ENCODE assay signal across 24 mouse cellular contexts in the genomic region with DNA sequence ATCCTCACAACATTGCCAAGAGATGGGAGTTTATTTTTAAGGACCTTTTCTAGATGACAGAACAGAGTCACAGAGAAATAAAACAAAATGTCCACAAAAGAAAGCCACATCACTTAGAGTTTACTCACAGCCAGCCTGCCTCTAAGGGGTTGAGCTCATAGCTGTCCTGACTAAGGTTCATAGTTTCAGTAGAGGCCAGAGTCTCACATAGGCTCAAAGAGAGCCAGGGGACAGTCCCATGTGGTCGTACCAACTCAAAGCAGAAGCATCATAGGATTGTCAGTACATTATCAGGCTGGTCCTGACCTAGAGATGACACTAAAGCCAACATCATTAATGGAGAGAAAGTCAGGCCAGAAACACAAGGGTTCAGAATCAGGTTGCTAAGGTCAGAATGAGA. TPM values are rescaled to one million over a fixed set of nuclear protein-coding genes. Genes with fewer than 3 reads are reported as not detected.
DNase-seq lines count a peak whose midpoint lies in the region; ATAC-seq and TF ChIP-seq lines count a peak whose summit lies in the region.
"Had no signal": no experiment of that assay in that cellular context is flagged by ENCODE, and none has a peak within 500 bp of the region (broad histone marks: within the 10 kb centered on the region; RNA-seq: fewer than 3 reads in every experiment).

No protein-coding gene starts in this region.

- no peaks in the 10 kb centered on the region for H3K27me3 ChIP-seq in liver, embryonic 13.5 days
- H3K27me3 ChIP-seq in liver, postnatal 0 days (ENCODE audit: insufficient read depth, low read length), result no peaks in the 10 kb centered on the region
- no peaks in the 10 kb centered on the region for H3K27me3 ChIP-seq in liver, embryonic 16.5 days (ENCODE audit: control insufficient read depth, insufficient read depth, low read depth, low read length)
- no peaks in the 10 kb centered on the region for H3K27me3 ChIP-seq in liver, embryonic 12.5 days (replicated peaks)
- H3K27me3 ChIP-seq: embryonic facial prominence, embryonic 13.5 days; embryonic facial prominence, embryonic 15.5 days had no signal

- 0 out of 2 replicates have a peak overlapping the region, but pooled peaks have one; percentile 43 for H3K27ac ChIP-seq in liver, embryonic 13.5 days
- no peak overlapping the region for H3K27ac ChIP-seq in liver, postnatal 0 days (ENCODE audit: low read depth)
- H3K27ac ChIP-seq in liver, embryonic 16.5 days (ENCODE audit: low read length), result no peak overlapping the region
- H3K27ac ChIP-seq in liver, embryonic 12.5 days, result no peak overlapping the region
- H3K27ac ChIP-seq: embryonic facial prominence, embryonic 13.5 days; embryonic facial prominence, embryonic 15.5 days; forebrain, embryonic 10.5 days; forebrain, embryonic 12.5 days had no signal

- WGBS in liver, embryonic 13.5 days (ENCODE audit: insufficient replicate concordance), result 68% methylated on average over 1 of the region's 1 CpGs
- WGBS in liver, postnatal 0 days (ENCODE audit: insufficient replicate concordance), result 67% methylated on average over 1 of the region's 1 CpGs
- 57% methylated on average over 1 of the region's 1 CpGs for WGBS in liver, embryonic 16.5 days (ENCODE audit: insufficient replicate concordance)
- 56% methylated on average over 1 of the region's 1 CpGs for WGBS in liver, embryonic 12.5 days (ENCODE audit: insufficient replicate concordance)

- H3K4me2 ChIP-seq in liver, embryonic 13.5 days, result no peak overlapping the region
- H3K4me2 ChIP-seq in liver, postnatal 0 days (ENCODE audit: low read depth, low read length), result no peak overlapping the region
- H3K4me2 ChIP-seq in liver, embryonic 16.5 days (ENCODE audit: low read depth, low read length), result no peak overlapping the region
- no peak overlapping the region for H3K4me2 ChIP-seq in liver, embryonic 12.5 days
- H3K4me2 ChIP-seq: embryonic facial prominence, embryonic 13.5 days; embryonic facial prominence, embryonic 15.5 days; forebrain, embryonic 12.5 days had no signal

- H3K36me3 ChIP-seq in liver, embryonic 13.5 days, result no peaks in the 10 kb centered on the region
- H3K36me3 ChIP-seq in liver, postnatal 0 days (replicated peaks; ENCODE audit: insufficient read depth, low read length), result no peaks in the 10 kb centered on the region
- H3K36me3 ChIP-seq in liver, embryonic 16.5 days (ENCODE audit: control insufficient read depth, insufficient read depth), result no peaks in the 10 kb centered on the region
- no peaks in the 10 kb centered on the region for H3K36me3 ChIP-seq in liver, embryonic 12.5 days
- H3K36me3 ChIP-seq: embryonic facial prominence, embryonic 13.5 days; embryonic facial prominence, embryonic 15.5 days; forebrain, embryonic 10.5 days; forebrain, embryonic 12.5 days had no signal

- H3K9me3 ChIP-seq in liver, embryonic 13.5 days (replicated peaks), result no peaks in the 10 kb centered on the region
- H3K9me3 ChIP-seq in liver, postnatal 0 days (ENCODE audit: low read length), result no peaks in the 10 kb centered on the region
- no peaks in the 10 kb centered on the region for H3K9me3 ChIP-seq in liver, embryonic 16.5 days (replicated peaks; ENCODE audit: control insufficient read depth, low read length)
- H3K9me3 ChIP-seq in liver, embryonic 12.5 days (replicated peaks), result no peaks in the 10 kb centered on the region
- H3K9me3 ChIP-seq: embryonic facial prominence, embryonic 13.5 days; embryonic facial prominence, embryonic 15.5 days; forebrain, embryonic 10.5 days; forebrain, embryonic 12.5 days had no signal

- no peak for ATAC-seq in liver, embryonic 13.5 days (ENCODE audit: low read depth)
- no peak for ATAC-seq in liver, postnatal 0 days
- ATAC-seq in liver, embryonic 16.5 days (ENCODE audit: low read depth), result 0 out of 2 replicates have a peak, but pooled peaks have one; percentile 13
- ATAC-seq in liver, embryonic 12.5 days, result no peak
- ATAC-seq: CD4-positive, CD25-positive, alpha-beta regulatory T cell, adult 4 months; forebrain, embryonic 14.5 days; forebrain, postnatal 0 days had no signal

- TF ChIP-seq EP300 in liver, postnatal 0 days (IDR thresholded peaks at IDR 0.05; ENCODE audit: low read depth), result no peak

- no peak overlapping the region for H3K9ac ChIP-seq in liver, embryonic 13.5 days
- no peak overlapping the region for H3K9ac ChIP-seq in liver, postnatal 0 days (replicated peaks)
- no peak overlapping the region for H3K9ac ChIP-seq in liver, embryonic 16.5 days (ENCODE audit: low read depth, low read length)
- no peak overlapping the region for H3K9ac ChIP-seq in liver, embryonic 12.5 days
- H3K9ac ChIP-seq: embryonic facial prominence, embryonic 13.5 days; embryonic facial prominence, embryonic 15.5 days; forebrain, embryonic 12.5 days; forebrain, postnatal 0 days had no signal

- H3K4me1 ChIP-seq in liver, embryonic 13.5 days (replicated peaks), result peaks cover 19% of the 10 kb centered on the region; the same call in 1 of the 2 replicates
- H3K4me1 ChIP-seq in liver, postnatal 0 days (ENCODE audit: insufficient read depth), result peaks cover 8% of the 10 kb centered on the region; the same call in 1 of the 2 replicates
- peaks cover 3% of the 10 kb centered on the region; the same call in 1 of the 2 replicates for H3K4me1 ChIP-seq in liver, embryonic 16.5 days (ENCODE audit: control insufficient read depth, low read depth, low read length)
- H3K4me1 ChIP-seq in liver, embryonic 12.5 days, result peaks cover 14% of the 10 kb centered on the region; the same call in 1 of the 2 replicates
- H3K4me1 ChIP-seq: embryonic facial prominence, embryonic 13.5 days; embryonic facial prominence, embryonic 15.5 days had no signal

- H3K4me3 ChIP-seq in liver, embryonic 13.5 days (replicated peaks), result no peak overlapping the region
- H3K4me3 ChIP-seq in liver, postnatal 0 days (ENCODE audit: low read depth, low read length), result no peak overlapping the region
- H3K4me3 ChIP-seq in liver, embryonic 16.5 days (ENCODE audit: low read depth, low read length), result no peak overlapping the region
- no peak overlapping the region for H3K4me3 ChIP-seq in liver, embryonic 12.5 days
- H3K4me3 ChIP-seq: embryonic facial prominence, embryonic 13.5 days; embryonic facial prominence, embryonic 15.5 days; erythroblast, embryonic 14.5 days; forebrain, embryonic 10.5 days; forebrain, embryonic 12.5 days had no signal

- DNase-seq in liver, embryonic 13.5 days, result no peak
- no peak for DNase-seq in liver, postnatal 0 days
- DNase-seq in layer of hippocampus, adult 9-11 months, result no peak
- DNase-seq: adrenal gland, adult 2 months; adrenal gland, postnatal 10 days; adrenal gland, postnatal 25 days; B cell, adult 2 months; cerebellum, adult 11 months; cerebellum, adult 18-20 months; cerebellum, adult 8-10 months; cerebellum, adult 9-11 months; cerebellum, postnatal 14 days; cerebellum, postnatal 36 days; embryo, embryonic 11 days; forebrain, postnatal 0 days had no signal

- no peak for TF ChIP-seq CTCF in liver, postnatal 0 days (IDR thresholded peaks at IDR 0.05; ENCODE audit: low read depth)

RNA-seq across cellular contexts. Expression of gene Lmo2, which starts 19.2 kb away (rescaled TPM):
- polyA plus RNA-seq in liver, embryonic 13.5 days (2015; fragmentation: Nextera tagmentation; extraction: Ambion mirVana), result 156 and 167 TPM in 2 replicates
- 58.8 and 63.7 TPM in 2 replicates for polyA plus RNA-seq in liver, postnatal 0 days (2015; fragmentation: Nextera tagmentation; extraction: Ambion mirVana)
- polyA plus RNA-seq in liver, embryonic 16.5 days (2015; fragmentation: Nextera tagmentation; extraction: Ambion mirVana), result 126 and 128 TPM in 2 replicates
- 188 and 194 TPM in 2 replicates for polyA plus RNA-seq in liver, embryonic 12.5 days (2016; fragmentation: Nextera tagmentation; extraction: Ambion mirVana)
